Mouse (Mus musculus): Measurements from ENCODE around the gene Itpkc.

- TF ChIP-seq CTCF (IDR thresholded peaks at IDR 0.05; ENCODE audit: borderline replicate concordance, insufficient read depth, low read length) (no peak), POLR2A (IDR thresholded peaks at IDR 0.05; ENCODE audit: low read depth, low read length) (no peak)
These were observed 10.1 kb upstream of the Itpkc start for GRCm38 (mm10) chr7:27238568-27238967.

All from embryonic fibroblast, embryonic 13.5 days (primary cell).